Mouse (Mus musculus) ES-Bruce4 (cell line): Measurements from ENCODE around the gene Neurod2. TPM values are rescaled to one million over a fixed set of nuclear protein-coding genes. Genes with fewer than 3 reads are reported as not detected.
A peak's percentile ranks its signal among the peaks of the same experiment; 100 is the strongest.

ENCODE experiments used
- H3K27ac ChIP-seq: 2 replicates; pipeline ENCODE4 v1.5.1; 2012; ENCODE audit warnings: low read length, inconsistent platforms; ENCODE audit not compliant: insufficient read depth
- H3K27me3 ChIP-seq: 2 replicates; pipeline ENCODE4 v1.6.1; 2012; ENCODE audit warnings: mild to moderate bottlenecking, low read length, inconsistent platforms; ENCODE audit not compliant: control insufficient read depth, poor library complexity, insufficient read depth, severe bottlenecking
- H3K36me3 ChIP-seq: 2 replicates; pipeline ENCODE4 v1.6.1; 2012; ENCODE audit warnings: inconsistent platforms, mild to moderate bottlenecking, low read length, moderate library complexity; ENCODE audit not compliant: control insufficient read depth, poor library complexity, insufficient read depth, severe bottlenecking
- H3K4me1 ChIP-seq: one replicate; pipeline ENCODE4 v1.8.1; 2011; ENCODE audit warnings: low read length; ENCODE audit not compliant: control insufficient read depth, insufficient read depth
- H3K4me3 ChIP-seq: 2 replicates; pipeline ENCODE4 v1.5.1; 2011; ENCODE audit warnings: low read depth, mild to moderate bottlenecking, low read length
- H3K9ac ChIP-seq: 2 replicates; pipeline ENCODE4 v1.6.1; 2012; ENCODE audit warnings: low read depth, mild to moderate bottlenecking, inconsistent platforms; ENCODE audit not compliant: poor library complexity, severe bottlenecking
- H3K9me3 ChIP-seq: replicated peaks from 2 replicates; pipeline ENCODE4 v1.6.1; 2012; ENCODE audit warnings: mild to moderate bottlenecking, low read length, inconsistent platforms; ENCODE audit not compliant: control insufficient read depth, poor library complexity, insufficient read depth, severe bottlenecking
- CTCF ChIP-seq: IDR thresholded peaks from one replicate; pipeline ENCODE4 v1.8.1; 2011; ENCODE audit warnings: low read depth, low read length
- EP300 ChIP-seq: IDR thresholded peaks from 2 replicates; pipeline ENCODE4 v1.6.1; 2011; ENCODE audit warnings: low read depth, low read length; ENCODE audit not compliant: insufficient read depth
- POLR2A ChIP-seq: IDR thresholded peaks from one replicate; pipeline ENCODE4 v1.8.1; 2011; ENCODE audit warnings: low read length; ENCODE audit not compliant: insufficient read depth
- polyA plus RNA-seq: library from polyadenylated mRNA; stranded (reverse); fragments of >200 nt; gene quantifications from 2 replicates; pipeline ENCODE4 v1.2.4, GENCODE M21; 2011; ENCODE audit warnings: low read depth; ENCODE audit not compliant: missing spikeins, insufficient read depth, insufficient read length

The Neurod2 gene
- not detected in 2 replicates for polyA plus RNA-seq

- H3K36me3 ChIP-seq, result no peaks in the 10 kb centered on the region
- TF ChIP-seq POLR2A, result no peak
- no peak for TF ChIP-seq CTCF
- no peak for TF ChIP-seq EP300
- H3K4me1 ChIP-seq, result no peaks in the 10 kb centered on the region
- no peaks in the 10 kb centered on the region for H3K9me3 ChIP-seq
- peaks cover 42% of the 10 kb centered on the region for H3K27me3 ChIP-seq
- 0 out of 2 replicates have a peak within 1 kb of the TSS, but pooled peaks have one; percentile 8 for H3K4me3 ChIP-seq
- H3K27ac ChIP-seq, result no peak within 1 kb of the TSS
- peak within 1 kb of the TSS; percentile 56; the same call in 1 of the 2 replicates for H3K9ac ChIP-seq
Observed at GRCm38 (mm10) chr11:98329081-98329959, at the start of gene Neurod2. Neurod2 (minus strand) TSS chr11:98329648.

GRCm38 (mm10) chr11:98377787-98378186 is 48.3 kb upstream of the Neurod2 start:
- no peak overlapping the region for H3K9ac ChIP-seq
- H3K27ac ChIP-seq, result no peak overlapping the region
- H3K36me3 ChIP-seq, result no peaks in the 10 kb centered on the region; the same call in 1 of the 2 replicates
- no peaks in the 10 kb centered on the region for H3K4me1 ChIP-seq
- H3K27me3 ChIP-seq, result no peaks in the 10 kb centered on the region
- TF ChIP-seq POLR2A, result no peak
- TF ChIP-seq CTCF, result no peak
- TF ChIP-seq EP300, result no peak
- H3K4me3 ChIP-seq, result no peak overlapping the region
- no peaks in the 10 kb centered on the region for H3K9me3 ChIP-seq

- Histone ChIP-seq H3K36me3 (no peaks in the 10 kb centered on the region; the same call in 1 of the 2 replicates), H3K4me3 (no peak overlapping the region), H3K9ac (no peak overlapping the region), H3K4me1 (no peaks in the 10 kb centered on the region), H3K27ac (no peak overlapping the region), H3K27me3 (no peaks in the 10 kb centered on the region), H3K9me3 (no peaks in the 10 kb centered on the region)
- TF ChIP-seq CTCF (no peak), EP300 (no peak), POLR2A (no peak)
Observed at GRCm38 (mm10) chr11:98376756-98377155, 47.3 kb upstream of the Neurod2 start.

- H3K27ac ChIP-seq, result no peak overlapping the region
- no peak for TF ChIP-seq CTCF
- no peak for TF ChIP-seq POLR2A
- no peak for TF ChIP-seq EP300
- H3K9ac ChIP-seq, result no peak overlapping the region
- H3K4me1 ChIP-seq, result peaks cover 4% of the 10 kb centered on the region
- H3K27me3 ChIP-seq, result no peaks in the 10 kb centered on the region
- H3K4me3 ChIP-seq, result no peak overlapping the region
- no peaks in the 10 kb centered on the region; the same call in 1 of the 2 replicates for H3K36me3 ChIP-seq
- no peaks in the 10 kb centered on the region for H3K9me3 ChIP-seq
Observed at GRCm38 (mm10) chr11:98374266-98374665, 44.8 kb upstream of the Neurod2 start.

GRCm38 (mm10) chr11:98373244-98373643 is 43.8 kb upstream of the Neurod2 start:
- no peaks in the 10 kb centered on the region for H3K27me3 ChIP-seq
- H3K9ac ChIP-seq, result no peak overlapping the region
- peaks cover 4% of the 10 kb centered on the region for H3K4me1 ChIP-seq
- H3K36me3 ChIP-seq, result no peaks in the 10 kb centered on the region; the same call in 1 of the 2 replicates
- no peak overlapping the region for H3K4me3 ChIP-seq
- no peaks in the 10 kb centered on the region for H3K9me3 ChIP-seq
- TF ChIP-seq EP300 (no peak), CTCF (no peak), POLR2A (no peak)
- H3K27ac ChIP-seq, result no peak overlapping the region

- Histone ChIP-seq H3K27ac (no peak overlapping the region), H3K4me1 (peaks cover 4% of the 10 kb centered on the region), H3K27me3 (no peaks in the 10 kb centered on the region), H3K9me3 (no peaks in the 10 kb centered on the region), H3K4me3 (no peak overlapping the region), H3K9ac (no peak overlapping the region), H3K36me3 (no peaks in the 10 kb centered on the region; the same call in 1 of the 2 replicates)
- TF ChIP-seq EP300 (no peak), POLR2A (no peak), CTCF (peak; percentile 85)
Observed at GRCm38 (mm10) chr11:98372406-98372805, 43.0 kb upstream of the Neurod2 start.
